10 mouse cellular contexts compared by ENCODE assay signal in the genomic region with DNA sequence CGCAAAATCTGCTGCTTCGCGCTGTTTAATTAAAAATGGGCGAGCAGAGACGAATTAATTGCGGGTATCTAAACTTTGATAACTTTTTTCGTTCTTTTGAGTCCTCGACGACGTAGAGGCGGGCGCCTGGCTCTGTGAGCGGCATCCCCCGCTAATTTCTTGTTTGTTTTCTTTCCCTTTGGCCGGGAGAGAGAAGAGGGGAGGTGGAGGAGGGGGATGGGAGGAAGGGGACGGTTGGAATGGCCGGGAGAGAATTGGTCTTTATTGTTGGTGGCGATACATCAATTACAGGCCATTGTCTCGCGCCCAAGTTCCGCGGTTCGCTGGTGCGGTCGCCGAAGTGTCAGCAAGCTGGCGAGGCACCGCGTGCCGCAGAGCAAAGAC. TPM values are rescaled to one million over a fixed set of nuclear protein-coding genes. Genes with fewer than 3 reads are reported as not detected.
DNase-seq lines count a peak whose midpoint lies in the region; ATAC-seq and TF ChIP-seq lines count a peak whose summit lies in the region.
"Had no signal": no experiment of that assay in that cellular context is flagged by ENCODE, and none has a peak within 500 bp of the region (broad histone marks: within the 10 kb centered on the region; RNA-seq: fewer than 3 reads in every experiment).

No protein-coding gene starts in this region.

- no peak overlapping the region for H3K27ac ChIP-seq in liver, adult 2 months (replicated peaks; ENCODE audit: insufficient read depth, low read depth, low read length)
- peak overlapping the region; percentile 98 for H3K27ac ChIP-seq in hindbrain, embryonic 10.5 days
- H3K27ac ChIP-seq in liver, embryonic 13.5 days: no peak overlapping the region
- H3K27ac ChIP-seq in stomach, embryonic 16.5 days (ENCODE audit: low read length): no peak overlapping the region
- H3K27ac ChIP-seq in gastrocnemius, adult 2 months: no peak overlapping the region
- H3K27ac ChIP-seq: stomach, embryonic 15.5 days had no signal

- H3K36me3 ChIP-seq in liver, adult 2 months (ENCODE audit: control insufficient read depth, insufficient read depth, low read length): no peaks in the 10 kb centered on the region
- H3K36me3 ChIP-seq in hindbrain, embryonic 10.5 days: no peaks in the 10 kb centered on the region
- H3K36me3 ChIP-seq in liver, embryonic 13.5 days: no peaks in the 10 kb centered on the region
- no peaks in the 10 kb centered on the region for H3K36me3 ChIP-seq in stomach, embryonic 16.5 days (ENCODE audit: control insufficient read depth, insufficient read depth, low read length)
- H3K36me3 ChIP-seq: stomach, embryonic 15.5 days had no signal

- H3K4me2 ChIP-seq in liver, embryonic 13.5 days: peak overlapping the region; percentile 55
- H3K4me2 ChIP-seq in stomach, embryonic 16.5 days (ENCODE audit: low read depth, low read length): no peak overlapping the region
- H3K4me2 ChIP-seq: lung, embryonic 14.5 days; stomach, embryonic 15.5 days had no signal

- TF ChIP-seq POLR2A in liver, adult 2 months (IDR thresholded peaks at IDR 0.05; ENCODE audit: extremely low read depth, insufficient read depth, low read length): no peak

- no peaks in the 10 kb centered on the region for H3K9me3 ChIP-seq in hindbrain, embryonic 10.5 days
- H3K9me3 ChIP-seq in liver, embryonic 13.5 days (replicated peaks): no peaks in the 10 kb centered on the region
- H3K9me3 ChIP-seq in stomach, embryonic 16.5 days (replicated peaks; ENCODE audit: control insufficient read depth, low read length): no peaks in the 10 kb centered on the region
- H3K9me3 ChIP-seq: stomach, embryonic 15.5 days had no signal

- H3K4me3 ChIP-seq in liver, adult 2 months (ENCODE audit: insufficient read depth, low read depth, low read length): peak overlapping the region; percentile 18; the same call in 1 of the 2 replicates
- peak overlapping the region; percentile 84 for H3K4me3 ChIP-seq in hindbrain, embryonic 10.5 days
- peak overlapping the region; percentile 56; the same call in 1 of the 2 replicates for H3K4me3 ChIP-seq in liver, embryonic 13.5 days (replicated peaks)
- peak overlapping the region; percentile 12; the same call in 1 of the 2 replicates for H3K4me3 ChIP-seq in stomach, embryonic 16.5 days (replicated peaks; ENCODE audit: low read length)
- no peak overlapping the region for H3K4me3 ChIP-seq in gastrocnemius, adult 2 months

- no peak for ATAC-seq in liver, embryonic 13.5 days (ENCODE audit: low read depth)
- no peak for ATAC-seq in stomach, embryonic 16.5 days (ENCODE audit: insufficient read depth, low FRiP score)

- H3K27me3 ChIP-seq in liver, adult 2 months (ENCODE audit: control insufficient read depth, insufficient read depth, low read length): no peaks in the 10 kb centered on the region
- H3K27me3 ChIP-seq in hindbrain, embryonic 10.5 days (ENCODE audit: insufficient read depth, poor library complexity, severe bottlenecking): peaks cover 84% of the 10 kb centered on the region
- peaks cover 93% of the 10 kb centered on the region for H3K27me3 ChIP-seq in liver, embryonic 13.5 days
- H3K27me3 ChIP-seq in stomach, embryonic 16.5 days (ENCODE audit: control insufficient read depth, insufficient read depth, low read length): peaks cover 80% of the 10 kb centered on the region

- peaks cover 2% of the 10 kb centered on the region; the same call in 1 of the 2 replicates for H3K79me2 ChIP-seq in liver, adult 2 months (ENCODE audit: control insufficient read depth, insufficient read depth, low read length)

- H3K4me1 ChIP-seq in liver, adult 2 months (ENCODE audit: control insufficient read depth, insufficient read depth, low read length): peaks cover 14% of the 10 kb centered on the region
- peaks cover 66% of the 10 kb centered on the region for H3K4me1 ChIP-seq in hindbrain, embryonic 10.5 days (replicated peaks)
- no peaks in the 10 kb centered on the region for H3K4me1 ChIP-seq in liver, embryonic 13.5 days (replicated peaks)
- H3K4me1 ChIP-seq in stomach, embryonic 16.5 days (ENCODE audit: control insufficient read depth, insufficient read depth, low read length): peaks cover 31% of the 10 kb centered on the region

- no peak for TF ChIP-seq CTCF in liver, adult 2 months (IDR thresholded peaks at IDR 0.05; ENCODE audit: low read depth, low read length)
- TF ChIP-seq CTCF in gastrocnemius, adult 2 months (IDR thresholded peaks at IDR 0.05): no peak

- intact Hi-C loops in gastrocnemius, postnatal 36 days (cut with DNase I): no loop called here
- intact Hi-C loops in gastrocnemius, adult 2 months (cut with DNase I): no loop called here

- 3% methylated on average over 30 of the region's 30 CpGs for WGBS in liver, adult 2 months
- WGBS in hindbrain, embryonic 10.5 days: under 1% methylated on average over 30 of the region's 30 CpGs
- WGBS in liver, embryonic 13.5 days (ENCODE audit: insufficient replicate concordance): 1% methylated on average over 30 of the region's 30 CpGs
- 3% methylated on average over 30 of the region's 30 CpGs for WGBS in stomach, embryonic 16.5 days

- DNase-seq in liver, adult 2 months (ENCODE audit: extremely low read depth, low read depth, low spot score): no peak
- DNase-seq in liver: no peak
- peak; percentile 75 for DNase-seq in hindbrain, embryonic 10.5 days (ENCODE audit: low spot score)
- DNase-seq in liver, embryonic 13.5 days: no peak
- no peak for DNase-seq in gastrocnemius, postnatal 36 days
- DNase-seq in cerebellum, adult 18-20 months: no peak
- DNase-seq in gastrocnemius, adult 2 months: no peak

- no peak overlapping the region for H3K9ac ChIP-seq in liver, adult 2 months (ENCODE audit: low read depth, low read length)
- no peak overlapping the region for H3K9ac ChIP-seq in liver, embryonic 13.5 days
- no peak overlapping the region for H3K9ac ChIP-seq in stomach, embryonic 16.5 days (ENCODE audit: low read length)
- H3K9ac ChIP-seq: lung, embryonic 14.5 days; stomach, embryonic 15.5 days had no signal

RNA-seq across cellular contexts. Expression of a gene that starts 1.2 kb away (rescaled TPM):
- 6.2 and 9.5 TPM in 2 replicates for total RNA-seq in liver, adult 2 months (2014; rRNA removed)
- polyA plus RNA-seq in liver, adult 2 months (2012; rRNA removed): 19.4 and 22.7 TPM in 2 replicates
- polyA plus RNA-seq in hindbrain, embryonic 10.5 days (2016; fragmentation: Nextera tagmentation; extraction: Ambion mirVana): 11.1 and 17.8 TPM in 2 replicates
- polyA plus RNA-seq in liver, embryonic 13.5 days (2015; fragmentation: Nextera tagmentation; extraction: Ambion mirVana): 0.85 and 1.0 TPM in 2 replicates
- polyA plus RNA-seq in stomach, embryonic 16.5 days (2015; fragmentation: Nextera tagmentation; extraction: Ambion mirVana): 1.1 and 1.5 TPM in 2 replicates
- total RNA-seq in gastrocnemius, postnatal 36 days (2021): not detected
- total RNA-seq in gastrocnemius, adult 2 months (2021): not detected
